Mouse (Mus musculus) olfactory bulb, adult 2 months (tissue): ENCODE measurements around the gene Olfr1532-ps1. TPM values are rescaled to one million over a fixed set of nuclear protein-coding genes. Genes with fewer than 3 reads are reported as not detected.
"Not testable (repeated sequence)": the region's sequence is repeated elsewhere in the genome, so short reads cannot be mapped to it uniquely, and the experiment has no call there.

Source experiments
- H3K27ac ChIP-seq: fragments of 200-500 bp; 2 replicates; pipeline ENCODE4 v1.5.1; 2012; ENCODE audit warnings: low read depth, low read length; ENCODE audit not compliant: insufficient read depth
- H3K4me1 ChIP-seq: fragments of 200-500 bp; 2 replicates; pipeline ENCODE4 v1.6.1; 2012; ENCODE audit warnings: low read length; ENCODE audit not compliant: control insufficient read depth, insufficient read depth
- H3K4me3 ChIP-seq: fragments of 200-500 bp; 2 replicates; pipeline ENCODE4 v1.5.1; 2012; ENCODE audit warnings: mild to moderate bottlenecking, low read depth, low read length, moderate library complexity; ENCODE audit not compliant: insufficient read depth
- CTCF ChIP-seq: fragments of 200-500 bp; IDR thresholded peaks from 2 replicates; pipeline ENCODE4 v1.5.1; 2012; ENCODE audit warnings: low read depth, mild to moderate bottlenecking, low read length, moderate library complexity; ENCODE audit not compliant: insufficient read depth
- POLR2A ChIP-seq: fragments of 200-500 bp; IDR thresholded peaks from 2 replicates; pipeline ENCODE4 v1.6.1; 2012; ENCODE audit warnings: mild to moderate bottlenecking, low read depth, low read length, moderate library complexity; ENCODE audit not compliant: insufficient read depth
- WGBS: fragments of 180-500 bp; shearing (Covaris S2); methylation state at CpG from one replicate; pipeline ENCODE4 v1.1.7; 2018; 5-methylcytosine and 5-hydroxymethylcytosine counted together
- polyA plus RNA-seq: library from polyadenylated mRNA; stranded (reverse); fragments of >200 nt; gene quantifications from 2 replicates; pipeline ENCODE4 v1.2.4, GENCODE M21; 2012; ENCODE audit warnings: low replicate concordance; ENCODE audit not compliant: missing spikeins, insufficient read depth, insufficient read length

The Olfr1532-ps1 gene
- polyA plus RNA-seq, result not detected in 2 replicates

DNA sequence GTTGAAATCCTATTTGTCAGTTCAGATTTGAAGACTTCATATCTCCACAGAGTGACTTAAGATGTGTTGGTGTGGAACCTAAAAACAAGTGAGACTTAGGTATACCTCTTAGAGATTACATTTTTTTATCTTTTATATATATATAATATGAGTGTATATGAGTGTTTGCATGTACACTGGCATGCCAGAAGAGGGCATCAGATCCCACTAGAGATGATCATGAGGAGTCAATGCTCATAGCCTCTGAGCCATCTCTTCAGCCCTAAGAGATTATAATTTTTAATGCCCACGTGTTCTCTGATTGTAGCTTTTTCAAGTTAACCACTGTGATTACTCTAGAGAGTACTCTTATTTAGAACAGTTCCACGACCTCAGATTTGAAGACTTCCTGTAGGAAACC, at the start of gene Olfr1532-ps1:
Olfr1532-ps1 (plus strand) TSS at position 326 of the 400 bp plus-strand sequence.
- Histone ChIP-seq H3K27ac (no peak within 1 kb of the TSS), H3K4me3 (no peak within 1 kb of the TSS), H3K4me1 (no peaks in the 10 kb centered on the region)
- TF ChIP-seq POLR2A (no peak), CTCF (no peak)
- WGBS, result 48% methylated on average over 2 of the region's 2 CpGs

DNA sequence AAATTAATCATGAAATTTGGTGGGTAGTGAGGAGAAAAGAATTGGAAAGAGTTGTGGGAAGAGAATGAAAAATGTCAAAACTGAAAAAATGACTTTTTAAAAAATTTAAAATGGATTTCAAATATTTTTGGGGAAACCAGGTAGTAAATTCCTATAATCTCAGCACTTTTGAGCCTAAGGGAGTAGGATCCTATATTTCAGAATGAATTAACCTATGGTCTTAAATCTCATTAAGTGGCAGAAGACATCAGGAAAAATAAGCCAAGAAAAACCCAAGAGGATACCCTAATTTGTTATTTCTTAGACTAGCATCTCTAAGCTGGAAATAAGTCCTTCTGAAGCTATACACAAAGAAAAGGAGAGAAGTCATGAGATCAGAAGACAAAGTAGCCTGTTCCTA, 44.9 kb upstream of the Olfr1532-ps1 start, which contains the start of gene Olfr704:
Olfr704 (plus strand) TSS at position 301 of the 400 bp plus-strand sequence.
- no peak for TF ChIP-seq POLR2A
- TF ChIP-seq CTCF, result no peak
- Histone ChIP-seq H3K4me1 (no peaks in the 10 kb centered on the region), H3K4me3 (no peak within 1 kb of the TSS), H3K27ac (no peak within 1 kb of the TSS)

DNA sequence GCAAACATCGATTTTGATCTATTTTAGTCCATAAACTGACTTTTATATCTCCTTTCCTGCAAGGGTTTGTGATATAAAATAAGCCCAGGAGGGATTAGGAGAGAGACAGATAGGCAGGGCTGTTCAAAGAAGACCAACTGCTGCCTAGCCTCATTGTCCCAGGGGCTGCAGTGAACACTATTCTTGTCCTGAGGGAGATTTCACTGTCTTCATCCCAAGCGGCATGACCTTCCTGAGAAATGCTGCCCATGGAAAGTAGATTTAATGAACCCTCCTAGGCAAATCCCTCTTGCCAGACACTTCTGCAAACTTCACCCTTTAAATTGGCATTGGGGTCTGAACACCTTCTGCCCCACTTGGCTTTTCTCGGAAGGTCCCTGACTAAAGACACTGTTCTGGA, 31.0 kb upstream of the Olfr1532-ps1 start, which contains the start of gene Olfr705:
Olfr705 (minus strand) TSS at position 101 of the 400 bp plus-strand sequence.
- Histone ChIP-seq H3K27ac (no peak within 1 kb of the TSS), H3K4me1 (no peaks in the 10 kb centered on the region), H3K4me3 (no peak within 1 kb of the TSS)
- 76% methylated on average over 3 of the region's 3 CpGs for WGBS
- no peak for TF ChIP-seq POLR2A

DNA sequence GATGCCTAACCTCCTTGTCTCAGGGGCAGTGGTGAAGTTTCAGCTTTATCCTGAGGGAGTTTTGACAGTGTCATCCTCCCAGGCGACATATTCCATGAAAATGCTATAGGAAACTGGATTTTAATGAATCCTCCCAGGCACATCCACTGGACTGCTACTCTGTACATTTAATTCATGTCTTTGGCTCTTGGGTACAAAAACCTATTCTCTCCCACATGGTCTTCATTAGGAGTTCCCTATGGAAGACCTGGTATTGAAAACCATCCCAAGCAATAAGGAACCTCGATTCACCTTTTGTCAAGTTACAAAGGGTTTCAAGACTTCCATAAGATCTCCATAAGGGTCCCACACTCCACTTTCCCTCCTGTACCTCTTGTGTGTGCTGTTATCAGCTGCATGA, 19.7 kb upstream of the Olfr1532-ps1 start, which contains the start of gene Olfr706:
Olfr706 (minus strand) TSS at position 101 of the 400 bp plus-strand sequence.
- 82% methylated on average over 2 of the region's 2 CpGs for WGBS
- no peak for TF ChIP-seq POLR2A
- TF ChIP-seq CTCF, result no peak
- Histone ChIP-seq H3K27ac (no peak within 1 kb of the TSS), H3K4me1 (no peaks in the 10 kb centered on the region), H3K4me3 (no peak within 1 kb of the TSS)

DNA sequence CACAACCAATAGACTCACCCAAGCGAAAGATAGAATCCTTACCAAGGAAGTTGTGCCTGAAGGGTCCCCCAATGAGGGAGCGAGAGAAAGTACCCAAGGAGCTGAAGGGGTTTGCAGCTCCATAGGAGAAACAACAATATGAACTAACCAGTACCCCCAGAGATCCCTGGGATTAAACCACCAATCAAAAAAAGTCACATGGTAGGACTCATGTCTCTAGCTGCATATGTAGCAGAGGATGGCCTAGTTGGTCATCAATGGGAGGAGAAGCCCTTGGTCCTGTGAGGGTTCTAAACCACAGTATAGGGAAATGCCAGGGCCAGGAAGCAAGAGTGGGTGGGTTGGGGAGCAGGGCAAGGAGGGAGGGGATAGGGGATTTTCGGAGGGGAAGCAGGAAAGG, 6.7 kb upstream of the Olfr1532-ps1 start, which contains the start of gene Olfr707:
Olfr707 (minus strand) TSS at position 101 of the 400 bp plus-strand sequence.
- not testable (repeated sequence) for H3K27ac ChIP-seq

DNA sequence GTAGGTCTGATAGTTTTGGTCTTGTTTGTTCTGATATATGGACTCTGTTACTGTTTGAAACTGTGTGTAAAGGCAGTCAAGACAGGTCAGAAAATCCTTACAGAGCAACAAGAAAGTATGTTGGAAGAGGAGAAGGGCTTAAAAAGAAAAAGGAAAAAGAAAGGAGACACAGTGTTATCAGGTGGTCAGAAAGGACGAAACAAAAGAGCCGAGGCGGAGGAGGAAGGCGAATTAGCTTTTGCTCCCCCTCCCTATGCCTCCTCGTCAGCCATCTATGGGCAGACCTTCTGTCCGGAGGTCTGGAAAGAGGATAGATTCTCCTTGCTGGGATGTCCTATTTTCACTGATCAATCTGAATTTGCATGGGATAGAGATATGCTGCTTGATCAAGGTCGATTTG, 13.2 kb downstream of the Olfr1532-ps1 start:
- H3K4me3 ChIP-seq, H3K27ac ChIP-seq, H3K4me1 ChIP-seq: not testable (repeated sequence)
- 88% methylated on average over 7 of the region's 7 CpGs for whole genome bisulfite sequencing

More for the DNA sequence above, 6.7 kb upstream of the Olfr1532-ps1 start, which contains the start of gene Olfr707:
- 78% methylated on average over 3 of the region's 3 CpGs for WGBS
- not testable (repeated sequence) for H3K4me3 ChIP-seq, H3K4me1 ChIP-seq

DNA sequence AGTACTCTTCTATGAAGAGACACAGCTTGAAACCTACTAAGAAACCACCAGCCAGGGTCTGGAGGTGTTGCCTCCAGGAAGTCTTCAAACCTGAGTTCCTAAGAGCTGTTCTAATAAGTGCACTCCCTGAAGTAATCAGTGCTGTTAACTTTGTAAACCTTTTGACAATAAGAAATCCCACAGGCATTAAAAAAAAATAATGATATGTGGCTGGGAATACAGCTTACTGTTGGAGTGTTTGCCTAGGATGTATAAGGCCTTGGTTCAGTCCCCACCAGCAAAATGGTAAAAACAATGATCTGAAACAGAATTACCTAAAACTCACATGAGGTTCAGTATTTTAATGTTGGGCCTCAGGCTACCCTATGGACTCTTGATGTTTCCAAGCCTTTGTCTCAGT, 24.3 kb downstream of the Olfr1532-ps1 start, which contains the start of gene Olfr709-ps1:
Olfr709-ps1 (minus strand) TSS at position 101 of the 400 bp plus-strand sequence.
- H3K4me1 ChIP-seq, result no peaks in the 10 kb centered on the region
- TF ChIP-seq CTCF, result no peak
- no peak for TF ChIP-seq POLR2A
- no peak within 1 kb of the TSS for H3K27ac ChIP-seq
- H3K4me3 ChIP-seq, result no peak within 1 kb of the TSS

DNA sequence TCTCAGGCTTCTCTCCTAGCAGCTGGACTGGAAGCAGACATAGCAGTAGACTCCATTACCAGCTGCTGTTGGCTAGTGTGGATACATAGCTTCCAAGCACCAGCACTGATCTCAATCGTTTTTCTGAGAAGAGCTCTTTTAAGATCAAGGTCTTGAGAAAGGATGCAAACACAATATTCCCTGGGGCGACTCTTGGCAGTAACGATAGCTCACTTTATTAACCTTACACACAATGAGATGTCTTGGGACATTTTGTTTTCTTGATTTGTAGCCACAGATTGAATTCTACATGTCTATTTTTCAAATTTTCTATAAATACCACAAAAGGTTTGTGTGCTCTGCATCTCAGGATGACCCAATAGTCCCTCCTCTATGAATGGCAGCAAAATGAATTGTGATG, 40.4 kb downstream of the Olfr1532-ps1 start, which contains the start of gene Olfr710:
Olfr710 (minus strand) TSS at position 101 of the 400 bp plus-strand sequence.
- H3K4me1 ChIP-seq, result no peaks in the 10 kb centered on the region
- TF ChIP-seq CTCF (no peak), POLR2A (no peak)
- 80% methylated on average over 3 of the region's 3 CpGs for WGBS
- no peak within 1 kb of the TSS for H3K27ac ChIP-seq
- H3K4me3 ChIP-seq, result no peak within 1 kb of the TSS

DNA sequence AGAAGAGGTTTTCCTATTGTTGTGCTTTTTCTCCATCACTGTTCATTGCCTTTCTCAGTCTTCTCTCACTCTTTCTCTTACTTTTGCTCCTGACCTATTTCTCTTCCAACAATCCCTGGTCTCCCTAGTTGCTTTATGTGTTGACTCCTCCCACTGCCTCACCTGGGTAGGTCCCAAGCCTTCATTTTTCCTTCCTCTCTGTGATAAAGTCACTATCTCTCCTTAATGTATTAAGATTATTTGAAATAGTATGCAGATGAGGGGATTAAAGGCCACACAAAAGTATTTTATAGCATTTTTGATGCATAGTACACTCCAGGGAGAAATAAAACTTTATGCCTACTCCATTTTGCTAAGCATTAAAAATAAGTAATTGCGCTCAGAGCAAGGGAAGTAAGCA, 56.0 kb downstream of the Olfr1532-ps1 start, which contains the start of gene Olfr6:
Olfr6 (minus strand) TSS at position 101 of the 400 bp plus-strand sequence.
- no peak for TF ChIP-seq POLR2A
- WGBS, result 91% methylated on average over 1 of the region's 1 CpGs
- Histone ChIP-seq H3K27ac (no peak within 1 kb of the TSS), H3K4me1 (no peaks in the 10 kb centered on the region), H3K4me3 (no peak within 1 kb of the TSS)

Other genes with a start within 250 kb of the Olfr1532-ps1 start
- gene Olfr693, start 227.4 kb upstream of the Olfr1532-ps1 start, polyA plus RNA-seq, result not detected in 2 replicates
- not detected in 2 replicates for gene Olfr694, start 216.2 kb upstream of the Olfr1532-ps1 start, polyA plus RNA-seq
- not detected in 2 replicates for gene Olfr695, start 191.6 kb upstream of the Olfr1532-ps1 start, polyA plus RNA-seq
- not detected in 2 replicates for gene Olfr697, start 165.6 kb upstream of the Olfr1532-ps1 start, polyA plus RNA-seq
- gene Olfr698, start 152.6 kb upstream of the Olfr1532-ps1 start, polyA plus RNA-seq, result not detected in 2 replicates
- not detected in 2 replicates for gene Olfr699, start 114.8 kb upstream of the Olfr1532-ps1 start, polyA plus RNA-seq
- not detected in 2 replicates for gene Olfr700, start 99.2 kb upstream of the Olfr1532-ps1 start, polyA plus RNA-seq
- gene Olfr701, start 93.9 kb upstream of the Olfr1532-ps1 start, polyA plus RNA-seq, result not detected in 2 replicates
- gene Olfr702, start 74.1 kb upstream of the Olfr1532-ps1 start, polyA plus RNA-seq, result not detected in 2 replicates
- not detected in 2 replicates for gene Olfr703, start 64.6 kb upstream of the Olfr1532-ps1 start, polyA plus RNA-seq
- gene Olfr704, start 44.8 kb upstream of the Olfr1532-ps1 start, polyA plus RNA-seq, result not detected in 2 replicates
- not detected in 2 replicates for gene Olfr705, start 31.1 kb upstream of the Olfr1532-ps1 start, polyA plus RNA-seq
- gene Olfr706, start 19.8 kb upstream of the Olfr1532-ps1 start, polyA plus RNA-seq, result not detected in 2 replicates
- not detected in 2 replicates for gene Olfr707, start 6.8 kb upstream of the Olfr1532-ps1 start, polyA plus RNA-seq
- gene Olfr709-ps1, start 24.2 kb downstream of the Olfr1532-ps1 start, polyA plus RNA-seq, result not detected in 2 replicates
- gene Olfr710, start 40.3 kb downstream of the Olfr1532-ps1 start, polyA plus RNA-seq, result not detected in 2 replicates
- not detected in 2 replicates for gene Olfr6, start 55.9 kb downstream of the Olfr1532-ps1 start, polyA plus RNA-seq
- gene Olfr711, start 67.5 kb downstream of the Olfr1532-ps1 start, polyA plus RNA-seq, result not detected in 2 replicates
- gene Olfr2, start 98.1 kb downstream of the Olfr1532-ps1 start, polyA plus RNA-seq, result not detected in 2 replicates
- gene Olfr713, start 123.2 kb downstream of the Olfr1532-ps1 start, polyA plus RNA-seq, result not detected in 2 replicates
- not detected in 2 replicates for gene Olfr714, start 163.0 kb downstream of the Olfr1532-ps1 start, polyA plus RNA-seq
- not detected in 2 replicates for gene Olfr17, start 185.2 kb downstream of the Olfr1532-ps1 start, polyA plus RNA-seq
- not detected in 2 replicates for gene Olfr715b, start 202.4 kb downstream of the Olfr1532-ps1 start, polyA plus RNA-seq
- gene Olfr715, start 223.1 kb downstream of the Olfr1532-ps1 start, polyA plus RNA-seq, result not detected in 2 replicates
- not detected in 2 replicates for gene Olfr716, start 230.3 kb downstream of the Olfr1532-ps1 start, polyA plus RNA-seq